Mouse (Mus musculus): ENCODE results near the gene Bmper.
A peak's percentile ranks its signal among the peaks of the same experiment; 100 is the strongest.

DNA sequence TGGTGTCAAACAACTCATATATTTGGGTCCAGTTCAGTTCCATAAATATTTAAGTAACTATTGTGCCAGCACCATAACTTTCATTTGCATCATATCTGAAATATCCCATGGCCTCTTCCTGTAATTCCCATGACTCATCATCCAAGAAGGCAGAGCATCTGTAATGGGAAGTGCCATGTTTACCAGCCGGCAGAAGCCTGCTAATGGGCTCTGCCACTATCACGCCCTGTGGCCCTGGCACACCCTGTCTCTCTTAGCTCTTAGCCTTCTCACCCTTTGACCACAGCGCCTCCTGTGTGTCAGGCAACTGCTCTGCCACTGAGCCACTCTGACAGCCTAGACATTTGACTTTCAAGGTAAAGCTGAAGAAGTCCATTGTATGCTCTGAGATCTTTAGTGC is 3.1 kb upstream of the Bmper start:
- TF ChIP-seq CTCF (IDR thresholded peaks at IDR 0.05; ENCODE audit: borderline replicate concordance, insufficient read depth, low read length) (peak; percentile 78; the same call in 1 of the 2 replicates), POLR2A (IDR thresholded peaks at IDR 0.05; ENCODE audit: low read depth, low read length) (no peak)

All from embryonic fibroblast, embryonic 13.5 days (primary cell).